Mouse (Mus musculus) C2C12 (cell line): ENCODE results near the gene Ttll5. TPM values are rescaled to one million over a fixed set of nuclear protein-coding genes. Genes with fewer than 3 reads are reported as not detected.

Experiments
- H3K27me3 ChIP-seq: one replicate; pipeline ENCODE4 v1.6.1; 2011; ENCODE audit not compliant: control insufficient read depth, insufficient read depth, insufficient read length
- H3K36me3 ChIP-seq: one replicate; pipeline ENCODE4 v1.6.1; 2011; ENCODE audit not compliant: control insufficient read depth, insufficient read depth
- H3K4me3 ChIP-seq: one replicate; pipeline ENCODE4 v1.5.1; 2011; ENCODE audit warnings: mild to moderate bottlenecking, control low read depth; ENCODE audit not compliant: poor library complexity, insufficient read depth, severe bottlenecking
- H3K79me2 ChIP-seq: one replicate; pipeline ENCODE4 v1.6.1; 2011; ENCODE audit not compliant: control insufficient read depth, insufficient read depth
- H3K79me3 ChIP-seq: one replicate; pipeline ENCODE4 v1.6.1; 2011; ENCODE audit warnings: low read depth, control low read depth
- H3ac ChIP-seq: one replicate; pipeline ENCODE3; 2011; ENCODE audit warnings: low read depth; ENCODE audit not compliant: control insufficient read depth, insufficient read length
- CEBPB ChIP-seq: IDR thresholded peaks from one replicate; pipeline ENCODE4 v1.6.1; 2011; ENCODE audit warnings: low read depth, mild to moderate bottlenecking, control low read depth, moderate library complexity
- CTCF ChIP-seq: IDR thresholded peaks from one replicate; pipeline ENCODE4 v1.5.1; 2011; ENCODE audit not compliant: control insufficient read depth, insufficient read depth, insufficient read length
- FOSL1 ChIP-seq: IDR thresholded peaks from one replicate; pipeline ENCODE4 v1.8.0; 2011; ENCODE audit warnings: mild to moderate bottlenecking, low read length; ENCODE audit not compliant: poor library complexity, insufficient read depth, severe bottlenecking
- MAX ChIP-seq: IDR thresholded peaks from one replicate; pipeline ENCODE4 v1.6.1; 2011; ENCODE audit warnings: mild to moderate bottlenecking, control low read depth
- MYOD1 ChIP-seq: IDR thresholded peaks from one replicate; pipeline ENCODE4 v1.6.1; 2011; ENCODE audit warnings: low read depth; ENCODE audit not compliant: control insufficient read depth, insufficient read length
- MYOG ChIP-seq: IDR thresholded peaks from one replicate; pipeline ENCODE4 v1.6.1; 2011; ENCODE audit not compliant: control insufficient read depth, insufficient read length; ENCODE audit errors: extremely low read depth
- USF1 ChIP-seq: IDR thresholded peaks from one replicate; pipeline ENCODE4 v1.6.1; 2011; ENCODE audit warnings: low read depth, mild to moderate bottlenecking, control low read depth, moderate library complexity
- long read RNA-seq, 2 experiments: library from polyadenylated mRNA; unstranded; transcript quantifications; one replicate each; pipeline ENCODE4 v2.0.0; 2019 to 2020
- polyA plus RNA-seq: library from polyadenylated mRNA; unstranded; fragments of >200 nt; fragmentation: generic; extraction: Trizol; gene quantifications from one replicate; pipeline ENCODE4 v1.2.1, GENCODE M21; 2012; ENCODE audit warnings: missing spikeins

Gene Ttll5
- polyA plus RNA-seq: 20.1 TPM
- long read RNA-seq, experiment 1, partial matches to known transcripts: 5 of 33 reads
- long read RNA-seq, experiment 1, other reads (novel, unspliced or antisense): 27 of 33 reads
- long read RNA-seq, experiment 2, full-length matches to known transcripts: 2 of 55 reads
- long read RNA-seq, experiment 2, partial matches to known transcripts: 12 of 55 reads
- long read RNA-seq, experiment 2, other reads (novel, unspliced or antisense): 41 of 55 reads

- peak; percentile 34 for TF ChIP-seq MAX
- no peak for TF ChIP-seq FOSL1
- peak within 1 kb of the TSS; percentile 96 for H3ac ChIP-seq
- H3K36me3 ChIP-seq: peaks cover 43% of the 10 kb centered on the region
- H3K79me2 ChIP-seq: peaks cover 51% of the 10 kb centered on the region
- H3K4me3 ChIP-seq: peak within 1 kb of the TSS; percentile 75
- no peaks in the 10 kb centered on the region for H3K27me3 ChIP-seq
- peaks cover 18% of the 10 kb centered on the region for H3K79me3 ChIP-seq
Measured at GRCm38 (mm10) chr12:85824438-85825264, at the start of gene Ttll5, which contains the start of gene Erg28. Gene Ttll5, plus strand, starts transcription at chr12:85824659. Gene Erg28, minus strand, starts transcription at chr12:85824550.

GRCm38 (mm10) chr12:85778962-85779361 is 45.5 kb upstream of the Ttll5 start:
- H3K36me3 ChIP-seq: no peaks in the 10 kb centered on the region
- TF ChIP-seq CTCF (no peak), MYOD1 (no peak)
- H3K79me2 ChIP-seq: no peaks in the 10 kb centered on the region
- no peaks in the 10 kb centered on the region for H3K27me3 ChIP-seq
- H3ac ChIP-seq: no peak overlapping the region
- no peaks in the 10 kb centered on the region for H3K79me3 ChIP-seq
- no peak overlapping the region for H3K4me3 ChIP-seq

- Histone ChIP-seq H3K79me2 (no peaks in the 10 kb centered on the region), H3K27me3 (no peaks in the 10 kb centered on the region), H3K4me3 (no peak overlapping the region), H3ac (no peak overlapping the region), H3K79me3 (no peaks in the 10 kb centered on the region), H3K36me3 (no peaks in the 10 kb centered on the region)
- TF ChIP-seq FOSL1 (no peak), USF1 (no peak), CTCF (no peak), MAX (no peak), MYOD1 (no peak), MYOG (no peak), CEBPB (no peak)
Measured at GRCm38 (mm10) chr12:85779707-85780106, 44.8 kb upstream of the Ttll5 start.

GRCm38 (mm10) chr12:85781606-85782005 is 42.9 kb upstream of the Ttll5 start:
- no peak for TF ChIP-seq USF1
- TF ChIP-seq MYOD1: no peak
- Histone ChIP-seq H3K27me3 (no peaks in the 10 kb centered on the region), H3K79me3 (no peaks in the 10 kb centered on the region), H3K79me2 (no peaks in the 10 kb centered on the region), H3ac (no peak overlapping the region), H3K36me3 (no peaks in the 10 kb centered on the region), H3K4me3 (no peak overlapping the region)

DNA sequence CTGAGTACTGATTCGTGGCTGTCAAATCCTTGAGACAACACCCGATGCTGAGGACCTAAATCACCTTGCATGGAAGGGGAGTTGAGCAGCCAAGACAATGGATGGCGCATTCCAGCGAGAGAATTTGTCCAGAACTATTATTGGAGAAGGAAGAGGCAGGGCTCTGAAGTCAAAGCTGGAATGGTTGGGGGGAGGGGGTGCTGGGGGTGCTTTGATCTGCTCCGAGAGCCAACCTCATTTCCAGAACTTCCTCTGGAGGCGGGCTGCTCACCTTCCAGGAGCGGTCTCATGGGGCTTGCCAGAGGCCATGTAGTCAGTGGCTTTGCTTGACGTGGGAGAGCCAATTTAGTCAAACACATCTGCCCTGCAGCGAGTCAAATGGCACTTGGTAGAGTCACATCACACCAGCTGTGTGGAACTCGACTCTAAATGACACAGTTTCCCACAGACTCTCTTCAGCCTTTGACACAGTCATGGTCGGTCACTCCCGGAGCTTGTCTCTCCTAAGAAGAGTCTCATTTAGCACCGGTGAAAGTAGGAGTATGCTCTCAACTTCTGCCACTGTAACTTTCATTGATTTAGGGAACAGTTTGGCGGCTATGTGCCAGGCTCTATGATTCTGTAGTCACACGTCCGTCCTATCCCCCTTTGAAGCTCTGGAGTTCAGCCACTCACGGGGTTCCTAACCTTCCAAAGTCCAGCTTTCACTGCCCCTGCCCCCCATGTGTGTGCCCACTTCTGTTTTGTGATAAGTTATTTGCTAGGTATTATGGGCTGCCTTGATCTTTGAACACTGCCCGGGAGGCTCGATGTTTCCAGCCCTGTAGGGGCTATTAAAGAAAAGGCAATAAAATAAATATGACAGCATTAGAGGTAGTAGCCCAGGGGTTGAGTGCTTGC is 39.3 kb upstream of the Ttll5 start:
- Histone ChIP-seq H3K79me2 (no peaks in the 10 kb centered on the region), H3K36me3 (no peaks in the 10 kb centered on the region), H3K79me3 (no peaks in the 10 kb centered on the region), H3K4me3 (no peak overlapping the region), H3ac (no peak overlapping the region), H3K27me3 (no peaks in the 10 kb centered on the region)
- TF ChIP-seq MYOD1: no peak
- TF ChIP-seq CEBPB: no peak
- TF ChIP-seq USF1: no peak
- no peak for TF ChIP-seq MAX
- no peak for TF ChIP-seq CTCF
- TF ChIP-seq FOSL1: no peak
- TF ChIP-seq MYOG: no peak

DNA sequence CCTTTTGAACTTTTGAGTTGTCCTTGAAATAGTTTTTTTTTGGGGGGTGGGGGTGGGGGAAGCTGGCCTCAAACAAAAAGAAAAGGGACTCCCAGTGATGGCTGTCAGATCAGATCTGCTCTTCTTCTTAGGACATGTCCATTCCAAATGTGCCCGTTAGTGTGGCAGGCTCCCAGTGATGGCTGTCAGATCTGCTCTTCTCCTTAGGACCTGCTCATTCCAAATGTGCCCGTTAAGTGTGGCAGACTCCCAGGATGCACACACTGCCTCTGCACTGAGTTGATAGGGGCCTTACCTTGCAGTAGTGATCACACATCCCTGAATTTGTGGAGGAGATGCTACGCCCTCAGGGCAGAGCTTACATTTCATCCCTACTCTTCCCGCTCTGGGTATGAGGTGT is 32.3 kb upstream of the Ttll5 start:
- H3K4me3 ChIP-seq: no peak overlapping the region
- no peak for TF ChIP-seq CTCF
- TF ChIP-seq CEBPB: no peak
- TF ChIP-seq MYOG: no peak
- TF ChIP-seq USF1: no peak
- TF ChIP-seq MAX: no peak
- TF ChIP-seq FOSL1: no peak
- TF ChIP-seq MYOD1: no peak
- H3K79me3 ChIP-seq: no peaks in the 10 kb centered on the region
- no peak overlapping the region for H3ac ChIP-seq
- no peaks in the 10 kb centered on the region for H3K36me3 ChIP-seq
- no peaks in the 10 kb centered on the region for H3K27me3 ChIP-seq
- no peaks in the 10 kb centered on the region for H3K79me2 ChIP-seq
